Mouse (Mus musculus) midbrain, postnatal 0 days (tissue): ENCODE data around the gene Cdca7l. TPM values are rescaled to one million over a fixed set of nuclear protein-coding genes. Genes with fewer than 3 reads are reported as not detected.

Experiments
- ATAC-seq: fragments of 200-750 bp; cut with Nextera tagmentation; 2 replicates; pipeline ENCODE4 v1.8.0; 2017; ENCODE audit warnings: moderate number of reproducible peaks, mild to moderate bottlenecking, moderate TSS enrichment, moderate library complexity; ENCODE audit not compliant: low FRiP score
- DNase-seq: peaks from one replicate; pipeline ENCODE4 v3.0.0-alpha.2; 2015; ENCODE audit warnings: low spot score
- H3K27ac ChIP-seq: fragments of 300-500 bp; sonication (generic); 2 replicates; pipeline ENCODE4 v1.5.1; 2014; ENCODE audit warnings: low read depth, mild to moderate bottlenecking, low read length, mixed read lengths
- H3K27me3 ChIP-seq: fragments of 300-500 bp; sonication (generic); 2 replicates; pipeline ENCODE4 v1.6.1; 2014; ENCODE audit warnings: low read length, control low read depth, mixed read lengths; ENCODE audit not compliant: insufficient read depth
- H3K36me3 ChIP-seq: fragments of 300-500 bp; sonication (generic); 2 replicates; pipeline ENCODE4 v1.6.1; 2014; ENCODE audit warnings: low read length, control low read depth, mixed read lengths; ENCODE audit not compliant: insufficient read depth
- H3K4me1 ChIP-seq: fragments of 300-500 bp; sonication (generic); 2 replicates; pipeline ENCODE4 v1.6.1; 2014; ENCODE audit warnings: mild to moderate bottlenecking, control low read depth, antibody characterized with exemption, low read length, mixed read lengths; ENCODE audit not compliant: insufficient read depth
- H3K4me2 ChIP-seq: fragments of 300-500 bp; sonication (generic); 2 replicates; pipeline ENCODE4 v1.6.1; 2014; ENCODE audit warnings: low read depth, mild to moderate bottlenecking, low read length, mixed read lengths; ENCODE audit not compliant: poor library complexity, severe bottlenecking
- H3K4me3 ChIP-seq: fragments of 300-500 bp; sonication (generic); 2 replicates; pipeline ENCODE4 v1.5.1; 2014; ENCODE audit warnings: low read depth, mild to moderate bottlenecking, low read length, moderate library complexity
- H3K9ac ChIP-seq: fragments of 300-500 bp; sonication (generic); replicated peaks from 2 replicates; pipeline ENCODE4 v1.6.1; 2014; ENCODE audit warnings: mild to moderate bottlenecking, low read length, moderate library complexity, mixed read lengths; ENCODE audit not compliant: poor library complexity, severe bottlenecking
- H3K9me3 ChIP-seq: fragments of 300-500 bp; sonication (generic); 2 replicates; pipeline ENCODE4 v1.6.1; 2016; ENCODE audit warnings: low read length, control low read depth
- CTCF ChIP-seq: IDR thresholded peaks from 2 replicates; pipeline ENCODE4 v1.5.1; 2016; ENCODE audit warnings: antibody characterized with exemption, mild to moderate bottlenecking
- WGBS: fragments of 180-500 bp; shearing (Covaris S2); extraction: QIAGEN DNeasy Blood & Tissue Kit; methylation state at CpG from one replicate; pipeline ENCODE4 v1.1.7; 2014; 5-methylcytosine and 5-hydroxymethylcytosine counted together
- polyA plus RNA-seq: library from polyadenylated mRNA; unstranded; fragments of >200 nt; fragmentation: Nextera tagmentation; extraction: Ambion mirVana; gene quantifications from 2 replicates; pipeline ENCODE4 v1.2.1, GENCODE M21; 2015
- total RNA-seq: library from RNA; depleted of rRNA; stranded (reverse); fragments of >200 nt; gene quantifications from 2 replicates; pipeline ENCODE4 v1.2.3, GENCODE M21; 2014

Cdca7l gene
- total and polyA plus RNA-seq, 2 experiments from 2014 or later, result 2.2 to 2.5 TPM

DNA sequence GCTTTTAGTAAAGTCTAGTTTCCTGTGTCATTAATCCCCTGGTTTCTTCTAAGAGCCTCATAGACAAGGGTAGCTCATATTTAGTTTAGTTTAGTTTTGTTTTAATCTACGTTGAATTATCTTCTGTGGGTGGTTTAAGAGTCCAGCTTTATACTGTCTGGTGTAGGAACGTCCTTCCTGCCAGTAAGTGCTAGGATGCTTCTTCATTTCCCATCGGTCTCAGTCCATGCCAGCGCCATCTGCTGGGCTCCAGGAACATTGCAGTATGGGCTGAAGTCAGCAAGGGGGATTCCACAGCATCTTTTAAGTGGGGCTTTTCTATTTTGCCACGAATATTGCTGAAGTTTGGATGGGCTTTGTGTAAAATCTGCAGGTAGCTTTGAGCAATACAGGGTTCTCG, 49.2 kb downstream of the Cdca7l start:
- WGBS, result 26% methylated on average over 6 of the region's 6 CpGs
- H3K27me3 ChIP-seq, result no peaks in the 10 kb centered on the region
- H3K27ac ChIP-seq, result no peak overlapping the region

DNA sequence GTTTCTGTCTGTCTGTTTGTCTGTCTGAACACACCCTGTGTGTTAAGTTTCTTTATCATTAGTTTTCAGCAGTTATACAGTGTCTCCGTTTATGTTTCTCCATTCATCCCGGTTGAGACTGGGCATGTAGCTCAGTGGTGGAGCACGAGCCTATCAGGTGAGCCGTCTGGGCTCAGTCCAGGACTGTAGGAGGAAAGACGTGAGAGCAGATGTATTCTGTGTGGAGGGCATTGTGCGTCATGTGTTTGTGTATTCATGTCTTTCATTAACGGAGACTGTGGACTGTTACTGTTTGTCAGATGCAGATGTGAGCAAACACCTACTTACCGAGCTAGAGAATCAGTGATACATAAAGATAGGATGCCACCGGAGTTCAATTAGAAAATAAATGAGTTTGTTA, 52.9 kb downstream of the Cdca7l start:
- Histone ChIP-seq H3K4me2 (no peak overlapping the region), H3K9ac (no peak overlapping the region), H3K27ac (no peak overlapping the region), H3K4me3 (no peak overlapping the region), H3K4me1 (no peaks in the 10 kb centered on the region), H3K27me3 (no peaks in the 10 kb centered on the region), H3K36me3 (no peaks in the 10 kb centered on the region), H3K9me3 (no peaks in the 10 kb centered on the region)
- TF ChIP-seq CTCF, result no peak
- 73% methylated on average over 9 of the region's 9 CpGs for WGBS
- no peak for ATAC-seq
- no peak for DNase-seq

More for the DNA sequence above, 49.2 kb downstream of the Cdca7l start:
- DNase-seq (peak; percentile 65), ATAC-seq (0 out of 2 replicates have a peak, but pooled peaks have one; percentile 47)
- peak; percentile 92 for TF ChIP-seq CTCF
- H3K4me3 ChIP-seq, result no peak overlapping the region
- H3K36me3 ChIP-seq, result no peaks in the 10 kb centered on the region
- no peak overlapping the region for H3K4me2 ChIP-seq
- H3K9me3 ChIP-seq, result no peaks in the 10 kb centered on the region
- H3K4me1 ChIP-seq, result no peaks in the 10 kb centered on the region
- H3K9ac ChIP-seq, result no peak overlapping the region

DNA sequence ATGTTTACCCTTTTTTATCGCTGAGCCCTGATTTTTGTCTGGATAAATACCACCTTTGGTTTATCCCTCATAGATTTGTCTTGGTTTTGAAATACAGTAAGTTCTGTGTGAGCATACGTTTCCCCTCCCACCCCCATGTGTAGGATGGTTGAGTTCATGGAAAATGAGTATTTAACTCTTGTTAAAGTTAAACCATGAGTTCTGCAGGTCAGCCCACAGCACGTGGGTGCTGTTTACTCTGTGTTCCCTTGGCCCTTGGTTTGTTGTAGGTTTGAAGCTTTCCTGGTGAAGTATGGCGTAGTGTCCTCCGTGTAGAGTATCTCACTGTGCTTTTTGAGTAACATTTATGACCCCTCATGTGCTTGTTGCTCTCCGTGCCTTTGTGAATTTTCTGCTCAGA, 53.8 kb downstream of the Cdca7l start:
- WGBS, result 94% methylated on average over 6 of the region's 6 CpGs
- Histone ChIP-seq H3K36me3 (no peaks in the 10 kb centered on the region), H3K9me3 (no peaks in the 10 kb centered on the region), H3K27me3 (no peaks in the 10 kb centered on the region), H3K9ac (no peak overlapping the region), H3K4me3 (no peak overlapping the region), H3K4me1 (no peaks in the 10 kb centered on the region), H3K27ac (no peak overlapping the region), H3K4me2 (no peak overlapping the region)
- ATAC-seq (no peak), DNase-seq (no peak)
- no peak for TF ChIP-seq CTCF

DNA sequence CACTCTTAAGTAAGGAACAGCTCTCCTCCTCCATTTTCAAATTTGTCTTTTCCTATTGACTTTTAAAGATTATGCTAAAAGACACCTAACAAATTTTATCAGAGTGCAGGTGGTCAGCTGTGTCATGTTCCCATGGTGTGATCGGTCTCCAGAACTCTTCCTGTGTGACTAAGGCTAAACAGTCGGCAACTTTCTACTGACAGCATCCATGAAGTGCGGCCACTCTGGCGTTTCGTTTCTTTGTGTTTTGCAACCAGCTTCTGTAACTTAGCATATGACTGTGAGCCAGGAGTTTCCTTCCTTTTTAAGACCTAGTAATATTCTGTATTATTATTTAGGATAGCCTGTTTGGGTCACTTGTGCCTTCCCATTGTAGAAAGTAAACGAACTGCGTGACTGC, 56.8 kb downstream of the Cdca7l start:
- Histone ChIP-seq H3K36me3 (no peaks in the 10 kb centered on the region), H3K27ac (no peak overlapping the region), H3K27me3 (no peaks in the 10 kb centered on the region), H3K4me3 (no peak overlapping the region), H3K4me2 (no peak overlapping the region), H3K9me3 (no peaks in the 10 kb centered on the region), H3K4me1 (no peaks in the 10 kb centered on the region), H3K9ac (no peak overlapping the region)
- 76% methylated on average over 7 of the region's 7 CpGs for WGBS
- ATAC-seq, result no peak
- no peak for TF ChIP-seq CTCF
- no peak for DNase-seq

DNA sequence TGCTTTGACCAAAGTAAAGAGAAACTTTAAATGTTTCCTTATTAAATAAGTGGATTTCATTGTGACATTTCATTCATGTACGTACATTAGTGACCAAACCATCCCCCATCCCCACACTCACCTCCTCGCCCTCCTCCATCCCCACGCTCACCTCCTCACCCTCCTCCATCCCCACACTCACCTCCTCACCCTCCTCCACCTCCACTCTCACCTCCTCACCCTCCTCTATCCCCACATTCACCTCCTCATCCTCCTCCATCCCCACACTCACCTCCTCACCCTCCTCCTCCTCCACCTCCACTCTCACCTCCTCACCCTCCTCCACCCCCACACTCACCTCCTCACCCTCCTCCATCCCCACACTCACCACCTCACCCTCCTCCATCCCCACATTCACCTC, 57.2 kb downstream of the Cdca7l start:
- no peak for TF ChIP-seq CTCF
- Histone ChIP-seq H3K4me3 (no peak overlapping the region), H3K27ac (no peak overlapping the region), H3K4me1 (no peaks in the 10 kb centered on the region), H3K9me3 (no peaks in the 10 kb centered on the region), H3K27me3 (no peaks in the 10 kb centered on the region), H3K36me3 (no peaks in the 10 kb centered on the region), H3K9ac (no peak overlapping the region), H3K4me2 (no peak overlapping the region)
- WGBS, result 59% methylated on average over 3 of the region's 3 CpGs
- ATAC-seq (no peak), DNase-seq (no peak)

DNA sequence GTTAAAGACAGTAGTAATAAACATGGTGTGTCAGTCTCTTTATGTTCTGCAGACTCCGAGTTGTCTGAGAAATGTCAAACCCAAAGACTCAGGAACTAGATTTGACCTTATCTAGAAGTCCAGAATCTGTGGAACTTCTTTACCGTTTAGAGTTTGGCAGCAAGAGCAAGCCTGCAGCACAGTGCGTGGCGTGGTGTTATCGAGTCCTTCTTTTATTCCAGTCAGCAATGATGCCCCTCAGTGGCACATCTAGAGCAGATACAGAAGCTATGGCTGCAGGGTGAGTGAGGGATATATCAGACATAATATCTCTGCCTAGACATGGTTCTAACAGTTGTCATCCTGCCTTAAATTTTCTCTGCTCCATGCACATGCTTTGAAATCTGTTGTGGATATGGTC, 58.6 kb downstream of the Cdca7l start:
- Histone ChIP-seq H3K4me2 (no peak overlapping the region), H3K4me3 (no peak overlapping the region), H3K4me1 (no peaks in the 10 kb centered on the region), H3K36me3 (no peaks in the 10 kb centered on the region), H3K27ac (no peak overlapping the region), H3K27me3 (no peaks in the 10 kb centered on the region), H3K9me3 (no peaks in the 10 kb centered on the region), H3K9ac (no peak overlapping the region)
- DNase-seq (no peak), ATAC-seq (no peak)
- 88% methylated on average over 5 of the region's 5 CpGs for whole genome bisulfite sequencing
- TF ChIP-seq CTCF, result no peak
